Mouse (Mus musculus): ENCODE measurements around the gene Ei24. TPM values are rescaled to one million over a fixed set of nuclear protein-coding genes. Genes with fewer than 3 reads are reported as not detected.

Ei24 gene
- 17.8 and 23.7 TPM in 2 replicates for polyA plus RNA-seq (2012; ENCODE audit: insufficient read depth, low replicate concordance)

DNA sequence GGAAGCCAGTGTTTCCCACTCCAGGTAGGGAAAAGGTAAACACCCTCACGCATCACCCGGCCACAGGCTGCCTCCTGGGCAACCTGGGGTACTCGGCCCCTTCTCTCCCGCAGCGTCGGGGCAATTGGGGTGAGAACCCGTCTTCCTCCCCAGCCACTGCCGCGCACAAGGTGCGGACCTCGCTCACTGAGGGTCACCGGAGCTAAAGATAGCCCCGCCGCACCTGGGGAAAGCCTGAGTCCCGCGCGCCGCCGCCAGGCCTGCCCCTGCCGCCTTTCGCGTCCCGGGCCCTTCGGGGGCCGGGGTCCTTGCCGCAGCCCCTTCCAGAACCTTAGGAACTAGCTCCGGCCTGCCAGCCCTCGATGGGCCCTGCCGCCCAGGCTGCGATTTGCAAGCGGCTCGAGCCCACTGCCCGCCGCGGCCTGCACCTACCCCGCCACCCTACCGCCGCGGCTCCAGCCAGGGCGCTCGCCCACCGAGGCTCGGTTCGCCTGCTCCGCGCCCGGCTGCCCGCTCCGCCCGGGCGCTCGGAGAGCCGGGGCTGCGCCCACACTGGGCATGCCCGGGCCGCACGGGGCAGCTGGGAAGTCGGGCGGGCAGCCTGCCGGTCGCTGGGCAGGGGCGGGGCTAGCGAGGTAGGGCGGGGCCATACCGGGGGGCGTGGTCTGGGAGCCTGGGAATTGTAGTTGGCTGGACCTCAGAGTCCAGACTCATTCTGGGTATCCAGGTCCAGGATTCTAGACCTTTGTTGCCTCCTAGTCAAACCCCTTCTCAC is at the start of gene Ei24:
Gene Ei24, minus strand, starts transcription at position 613 of the 775 bp plus-strand sequence.
- TF ChIP-seq FLI1 (IDR thresholded peaks at IDR 0.05; ENCODE audit: low read length) = no peak
- Histone ChIP-seq H3K27me3 (replicated peaks) (peaks cover 2% of the 10 kb centered on the region), H3K36me3 (replicated peaks; ENCODE audit: low read length) (peaks cover 12% of the 10 kb centered on the region), H3K9me3 (no peaks in the 10 kb centered on the region), H3K4me1 (peaks cover 19% of the 10 kb centered on the region; the same call in 1 of the 2 replicates), H3K4me3 (replicated peaks) (peak within 1 kb of the TSS; percentile 97)

DNA sequence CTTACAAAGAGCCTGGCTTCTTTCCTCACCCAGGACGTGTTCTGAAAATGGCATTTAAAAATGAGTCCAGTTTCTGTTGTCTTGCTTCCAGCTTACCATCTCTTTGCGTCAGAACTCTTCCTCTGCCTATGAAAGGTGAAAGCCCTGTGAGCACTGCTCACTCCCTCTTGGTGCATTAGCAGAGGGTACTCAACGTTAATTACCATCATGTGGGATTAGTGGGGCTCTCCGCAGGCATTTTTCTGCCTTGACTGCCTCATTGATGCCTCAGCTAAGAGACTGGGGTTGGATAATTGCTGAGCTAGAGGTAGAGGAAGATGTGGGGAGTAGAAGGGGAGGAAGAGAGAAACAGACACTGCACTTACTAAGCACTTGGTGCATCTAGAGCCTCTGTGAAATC is 49.2 kb upstream of the Ei24 start:
- Histone ChIP-seq H3K27me3 (replicated peaks) (peaks cover 9% of the 10 kb centered on the region), H3K4me3 (replicated peaks) (no peak overlapping the region), H3K36me3 (replicated peaks; ENCODE audit: low read length) (no peaks in the 10 kb centered on the region), H3K4me1 (no peaks in the 10 kb centered on the region), H3K9me3 (no peaks in the 10 kb centered on the region)
- no peak for TF ChIP-seq FLI1 (IDR thresholded peaks at IDR 0.05; ENCODE audit: low read length)
- no peak for TF ChIP-seq GATA1 (IDR thresholded peaks at IDR 0.05; ENCODE audit: borderline replicate concordance, low read length)

GRCm38 (mm10) chr9:36833914-36834313 is 36.7 kb upstream of the Ei24 start:
- no peak overlapping the region for H3K4me3 ChIP-seq (replicated peaks)
- H3K9me3 ChIP-seq = peaks cover 2% of the 10 kb centered on the region; the same call in 1 of the 2 replicates
- peaks cover 44% of the 10 kb centered on the region for H3K27me3 ChIP-seq (replicated peaks)
- H3K36me3 ChIP-seq (replicated peaks; ENCODE audit: low read length) = no peaks in the 10 kb centered on the region
- TF ChIP-seq GATA1 (IDR thresholded peaks at IDR 0.05; ENCODE audit: borderline replicate concordance, low read length) = no peak
- TF ChIP-seq FLI1 (IDR thresholded peaks at IDR 0.05; ENCODE audit: low read length) = no peak
- peaks cover 10% of the 10 kb centered on the region for H3K4me1 ChIP-seq

DNA sequence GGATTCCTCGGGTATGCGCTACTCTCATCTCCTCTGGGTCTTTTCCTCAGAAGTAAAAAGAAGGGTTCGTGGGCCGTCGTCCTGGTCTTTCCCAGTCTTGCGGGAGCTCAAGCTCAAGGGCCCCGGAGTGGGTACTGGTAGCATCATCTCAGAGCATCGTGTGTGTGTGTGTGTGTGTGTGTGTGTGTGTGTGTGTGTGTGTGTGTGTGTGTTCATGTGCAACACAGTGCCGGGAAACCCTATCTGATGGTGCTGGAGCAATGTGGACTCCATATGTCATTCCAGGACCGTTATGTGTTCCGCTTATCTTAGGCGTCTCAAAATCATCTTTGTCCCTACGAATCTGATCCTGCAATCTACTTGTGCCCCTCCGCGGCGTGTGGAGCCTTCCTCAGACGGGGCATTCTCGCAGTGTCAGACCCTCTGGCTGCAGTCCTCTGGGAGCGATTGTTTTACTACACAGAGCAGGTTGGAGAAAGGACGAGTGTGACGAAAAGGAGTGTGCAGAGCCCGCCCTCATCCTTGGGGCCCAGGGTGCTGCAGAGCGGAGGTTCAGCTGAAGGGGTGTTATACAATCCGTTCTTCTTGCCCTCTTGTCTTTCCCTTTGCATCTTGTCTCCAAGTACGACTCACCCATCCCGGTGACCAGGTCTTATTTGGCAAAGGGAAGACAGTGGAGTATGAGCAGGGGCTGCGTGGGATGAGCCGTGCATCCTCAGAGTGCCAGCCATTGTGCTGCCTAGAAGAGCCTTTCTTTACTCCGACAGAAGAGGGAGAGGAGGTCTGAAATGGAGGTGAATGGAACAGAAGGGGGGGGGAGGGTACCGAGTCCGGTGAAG is 36.1 kb upstream of the Ei24 start:
- H3K36me3 ChIP-seq (replicated peaks; ENCODE audit: low read length) = no peaks in the 10 kb centered on the region
- TF ChIP-seq GATA1 (IDR thresholded peaks at IDR 0.05; ENCODE audit: borderline replicate concordance, low read length) (no peak), FLI1 (IDR thresholded peaks at IDR 0.05; ENCODE audit: low read length) (no peak)
- peaks cover 2% of the 10 kb centered on the region; the same call in 1 of the 2 replicates for H3K9me3 ChIP-seq
- H3K27me3 ChIP-seq (replicated peaks) = peaks cover 44% of the 10 kb centered on the region
- peaks cover 10% of the 10 kb centered on the region for H3K4me1 ChIP-seq
- peak overlapping the region; percentile 59 for H3K4me3 ChIP-seq (replicated peaks)

DNA sequence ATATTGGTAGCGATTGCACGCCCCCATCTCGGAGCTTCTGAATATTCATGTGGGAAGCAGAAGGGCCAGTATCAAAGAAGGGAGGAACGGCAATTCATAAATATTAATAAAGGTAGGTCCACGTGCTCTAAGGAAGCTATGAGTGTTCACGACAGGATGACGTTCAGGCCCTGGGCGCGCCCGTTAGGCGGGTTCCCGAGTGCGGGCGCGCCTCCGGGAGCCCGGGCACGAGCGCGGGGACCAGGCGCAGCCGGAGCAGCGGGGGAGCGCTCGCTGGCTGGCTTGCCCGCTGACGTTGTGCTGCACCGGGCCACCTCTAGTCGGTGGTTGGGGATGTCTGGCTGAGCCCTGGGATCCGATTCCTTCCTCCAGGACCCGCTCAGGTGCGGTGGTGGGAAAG is 35.3 kb upstream of the Ei24 start:
- H3K9me3 ChIP-seq = peaks cover 2% of the 10 kb centered on the region; the same call in 1 of the 2 replicates
- H3K4me3 ChIP-seq (replicated peaks) = peak overlapping the region; percentile 85
- peaks cover 44% of the 10 kb centered on the region for H3K27me3 ChIP-seq (replicated peaks)
- no peak for TF ChIP-seq FLI1 (IDR thresholded peaks at IDR 0.05; ENCODE audit: low read length)
- no peak for TF ChIP-seq GATA1 (IDR thresholded peaks at IDR 0.05; ENCODE audit: borderline replicate concordance, low read length)
- no peaks in the 10 kb centered on the region for H3K36me3 ChIP-seq (replicated peaks; ENCODE audit: low read length)
- peaks cover 10% of the 10 kb centered on the region for H3K4me1 ChIP-seq

DNA sequence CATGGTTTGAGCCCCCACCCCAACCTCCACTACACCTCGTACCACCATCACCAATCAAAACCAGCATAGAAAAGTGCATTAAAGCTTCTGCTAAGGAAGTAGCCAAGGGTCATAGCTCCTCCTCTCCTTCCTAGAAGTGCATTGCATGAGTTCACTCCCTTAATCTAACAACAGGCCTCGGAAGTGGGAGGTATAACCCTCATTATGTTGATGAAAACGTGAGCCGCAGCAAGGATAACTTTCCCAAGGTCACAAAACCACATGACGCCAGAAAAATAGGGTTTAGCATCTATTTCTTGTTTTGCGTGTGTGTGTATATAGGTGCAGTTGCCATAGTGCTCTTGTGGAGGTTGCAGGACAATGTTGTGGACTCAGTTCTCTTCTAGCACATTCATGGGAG is 34.2 kb upstream of the Ei24 start:
- TF ChIP-seq FLI1 (IDR thresholded peaks at IDR 0.05; ENCODE audit: low read length) (no peak), GATA1 (IDR thresholded peaks at IDR 0.05; ENCODE audit: borderline replicate concordance, low read length) (no peak)
- Histone ChIP-seq H3K9me3 (no peaks in the 10 kb centered on the region), H3K27me3 (replicated peaks) (peaks cover 44% of the 10 kb centered on the region), H3K4me1 (peaks cover 10% of the 10 kb centered on the region), H3K36me3 (replicated peaks; ENCODE audit: low read length) (no peaks in the 10 kb centered on the region), H3K4me3 (replicated peaks) (no peak overlapping the region)

GRCm38 (mm10) chr9:36826612-36827363 is 29.6 kb upstream of the Ei24 start:
- Histone ChIP-seq H3K36me3 (replicated peaks; ENCODE audit: low read length) (no peaks in the 10 kb centered on the region), H3K4me3 (replicated peaks) (no peak overlapping the region), H3K4me1 (no peaks in the 10 kb centered on the region), H3K9me3 (no peaks in the 10 kb centered on the region), H3K27me3 (replicated peaks) (peaks cover 16% of the 10 kb centered on the region)
- TF ChIP-seq FLI1 (IDR thresholded peaks at IDR 0.05; ENCODE audit: low read length) (no peak), GATA1 (IDR thresholded peaks at IDR 0.05; ENCODE audit: borderline replicate concordance, low read length) (no peak)

DNA sequence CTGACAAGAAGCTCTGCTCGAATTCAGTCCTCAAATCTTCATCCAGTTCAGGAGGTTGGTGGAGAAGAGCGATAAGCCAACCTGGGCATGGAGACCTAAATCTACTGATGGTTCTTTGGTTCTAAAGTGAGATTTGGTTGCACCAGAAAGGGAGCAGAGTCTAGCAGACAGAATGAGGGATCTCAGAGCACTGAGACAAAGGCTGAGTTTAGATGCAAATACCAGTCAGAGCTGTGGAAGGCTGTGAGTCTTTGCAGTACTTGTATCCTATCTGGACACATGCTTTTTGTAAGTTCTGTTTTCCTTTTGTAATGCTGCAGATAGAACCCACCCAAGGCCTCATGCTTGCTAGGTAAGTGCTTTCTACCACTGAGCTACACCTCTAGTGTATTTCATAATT is 24.8 kb upstream of the Ei24 start:
- Histone ChIP-seq H3K27me3 (replicated peaks) (peaks cover 7% of the 10 kb centered on the region), H3K9me3 (no peaks in the 10 kb centered on the region), H3K4me3 (replicated peaks) (no peak overlapping the region), H3K36me3 (replicated peaks; ENCODE audit: low read length) (no peaks in the 10 kb centered on the region), H3K4me1 (no peaks in the 10 kb centered on the region)
- no peak for TF ChIP-seq FLI1 (IDR thresholded peaks at IDR 0.05; ENCODE audit: low read length)
- TF ChIP-seq GATA1 (IDR thresholded peaks at IDR 0.05; ENCODE audit: borderline replicate concordance, low read length) = no peak

DNA sequence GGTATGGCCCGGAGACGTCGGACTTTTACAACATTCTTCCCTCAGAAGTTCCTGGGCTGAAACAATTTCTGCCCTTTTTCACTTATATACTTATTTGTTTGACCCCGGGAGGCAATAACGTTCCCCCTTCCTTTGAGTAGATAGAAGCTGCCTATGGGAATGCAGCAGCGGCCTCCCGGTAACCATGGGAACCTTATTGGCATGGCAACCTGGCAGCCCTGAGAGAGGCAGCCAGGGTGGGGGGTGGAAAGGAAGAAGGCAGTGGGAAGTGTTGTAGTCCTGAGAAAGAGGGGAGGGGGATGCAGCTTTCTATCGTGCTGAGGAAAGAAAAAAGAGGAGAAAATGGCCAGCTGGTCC is 24.4 kb upstream of the Ei24 start, which contains the start of gene Fez1:
Gene Fez1, plus strand, starts transcription at position 221 of the 357 bp plus-strand sequence.
- H3K4me3 ChIP-seq (replicated peaks) = no peak within 1 kb of the TSS
- no peak for TF ChIP-seq FLI1 (IDR thresholded peaks at IDR 0.05; ENCODE audit: low read length)
- TF ChIP-seq GATA1 (IDR thresholded peaks at IDR 0.05; ENCODE audit: borderline replicate concordance, low read length) = no peak
- no peaks in the 10 kb centered on the region for H3K4me1 ChIP-seq
- H3K36me3 ChIP-seq (replicated peaks; ENCODE audit: low read length) = no peaks in the 10 kb centered on the region
- no peaks in the 10 kb centered on the region for H3K9me3 ChIP-seq
- H3K27me3 ChIP-seq (replicated peaks) = peaks cover 7% of the 10 kb centered on the region
